Mouse (Mus musculus) C2C12 (cell line): ENCODE measurements around the gene Med15.

ENCODE experiments used
- CTCF ChIP-seq: IDR thresholded peaks from one replicate; pipeline ENCODE4 v1.5.1; 2011; ENCODE audit not compliant: control insufficient read depth, insufficient read depth, insufficient read length
- MYOG ChIP-seq: IDR thresholded peaks from one replicate; pipeline ENCODE4 v1.6.1; 2011; ENCODE audit not compliant: control insufficient read depth, insufficient read length; ENCODE audit errors: extremely low read depth
- USF1 ChIP-seq: IDR thresholded peaks from one replicate; pipeline ENCODE4 v1.6.1; 2011; ENCODE audit warnings: low read depth, mild to moderate bottlenecking, control low read depth, moderate library complexity

- TF ChIP-seq CTCF (no peak), USF1 (no peak), MYOG (no peak)
These were observed 79.1 kb downstream of the Med15 start for GRCm38 (mm10) chr16:17653601-17654000.
